Mouse (Mus musculus) gastrocnemius, adult 8-10 months (tissue): ENCODE measurements around the gene Tubg1. TPM values are rescaled to one million over a fixed set of nuclear protein-coding genes. Genes with fewer than 3 reads are reported as not detected.

Source experiments
- microRNA-seq: library from miRNA; unstranded; fragments of <30 nt; microRNA quantifications from one replicate; pipeline ENCODE4 v1.2.0, GENCODE M21; 2022
- total RNA-seq, 4 experiments: library from RNA; stranded (reverse); gene quantifications; 2 replicates each; pipeline ENCODE4 v1.2.4; 2022

The Tubg1 gene
- total RNA-seq, 4 experiments from 2014 or later, result 23.2 to 27.9 (median 25.9) TPM

Small RNAs within 50 kb of the gene (microRNA-seq; reads per million reads assigned to microRNA genes)
- not detected for gene Gm27626

Other genes with a start within 250 kb of the Tubg1 start
- gene Stat3, start 180.4 kb upstream of the Tubg1 start, total RNA-seq, result 10 to 100 TPM; 32.9 to 41.1 (median 37.5) TPM
- 100 to 1,000 TPM; 125 to 153 (median 134) TPM for gene Cavin1, start 149.1 kb upstream of the Tubg1 start, total RNA-seq
- gene Atp6v0a1, start 110.5 kb upstream of the Tubg1 start, total RNA-seq, result 10 to 100 TPM; 62.0 to 79.8 (median 66.8) TPM
- 1 to 10 TPM; 2.9 to 4.8 (median 4.0) TPM for gene Naglu, start 49.9 kb upstream of the Tubg1 start, total RNA-seq
- under 1 TPM in 1 of 4 experiments, not detected in 3; 0.21 TPM for gene Hsd17b1, start 41.5 kb upstream of the Tubg1 start, total RNA-seq
- gene Coasy, start 37.4 kb upstream of the Tubg1 start, total RNA-seq, result 10 to 100 TPM in 1 of 4 experiments, 1 to 10 TPM in 3; 7.2 to 11.0 (median 8.5) TPM
- gene Mlx, start 32.7 kb upstream of the Tubg1 start, total RNA-seq, result 10 to 100 TPM in 2 of 4 experiments, 1 to 10 TPM in 2; 8.0 to 12.3 (median 9.4) TPM
- 1 to 10 TPM; 1.3 to 1.5 (median 1.4) TPM for gene Psmc3ip, start 24.5 kb upstream of the Tubg1 start, total RNA-seq
- 10 to 100 TPM; 28.8 to 30.4 (median 30.1) TPM for gene Retreg3, start within 50 bp of the Tubg1 start, total RNA-seq
- gene Tubg2, start 36.0 kb downstream of the Tubg1 start, total RNA-seq, result 1 to 10 TPM; 2.9 to 3.6 (median 3.2) TPM
- 1 to 10 TPM in 1 of 4 experiments, under 1 TPM in 3; 0.67 to 1.3 (median 0.81) TPM for gene Cntnap1, start 50.6 kb downstream of the Tubg1 start, total RNA-seq
- 10 to 100 TPM; 25.6 to 38.5 (median 33.9) TPM for gene Plekhh3, start 51.4 kb downstream of the Tubg1 start, total RNA-seq
- not detected for gene Ccr10, start 55.5 kb downstream of the Tubg1 start, total RNA-seq
- gene Ezh1, start 106.5 kb downstream of the Tubg1 start, total RNA-seq, result 10 to 100 TPM; 24.3 to 31.0 (median 26.2) TPM
- gene Ramp2, start 126.1 kb downstream of the Tubg1 start, total RNA-seq, result 10 to 100 TPM; 19.3 to 28.6 (median 25.4) TPM
- 10 to 100 TPM; 44.9 to 48.1 (median 47.2) TPM for gene Vps25, start 133.8 kb downstream of the Tubg1 start, total RNA-seq
- gene Wnk4, start 140.6 kb downstream of the Tubg1 start, total RNA-seq, result under 1 TPM in 3 of 4 experiments, not detected in 1; 0.12 to 0.49 (median 0.32) TPM
- gene Cntd1, start 159.1 kb downstream of the Tubg1 start, total RNA-seq, result under 1 TPM in 3 of 4 experiments, not detected in 1; 0.29 to 0.53 (median 0.34) TPM
- 10 to 100 TPM; 71.9 to 80.9 (median 76.5) TPM for gene Coa3, start 159.2 kb downstream of the Tubg1 start, total RNA-seq
- gene Becn1, start 182.3 kb downstream of the Tubg1 start, total RNA-seq, result 100 to 1,000 TPM in 2 of 4 experiments, 10 to 100 TPM in 2; 86.0 to 113 (median 101) TPM
- gene Psme3, start 196.3 kb downstream of the Tubg1 start, total RNA-seq, result 10 to 100 TPM; 59.5 to 80.8 (median 69.4) TPM
- 1 to 10 TPM in 1 of 4 experiments, under 1 TPM in 3; 0.46 to 1.1 (median 0.59) TPM for gene Aoc2, start 205.1 kb downstream of the Tubg1 start, total RNA-seq
- 10 to 100 TPM in 1 of 4 experiments, 1 to 10 TPM in 3; 2.0 to 11.5 (median 5.1) TPM for gene Aoc3, start 210.7 kb downstream of the Tubg1 start, total RNA-seq
- under 1 TPM in 1 of 4 experiments, not detected in 3; 0.16 TPM for gene G6pc, start 247.6 kb downstream of the Tubg1 start, total RNA-seq